Mouse (Mus musculus) kidney, postnatal 36 days (tissue): ENCODE measurements around the gene Clasrp.
A peak's percentile ranks its signal among the peaks of the same experiment; 100 is the strongest.

Experiments used
- DNase-seq, 2 experiments: peaks; one replicate each; pipeline ENCODE4 v3.0.0; 2021 to 2022; ENCODE audit warnings: mixed read lengths in 2 of 2

Gene Clasrp

DNA sequence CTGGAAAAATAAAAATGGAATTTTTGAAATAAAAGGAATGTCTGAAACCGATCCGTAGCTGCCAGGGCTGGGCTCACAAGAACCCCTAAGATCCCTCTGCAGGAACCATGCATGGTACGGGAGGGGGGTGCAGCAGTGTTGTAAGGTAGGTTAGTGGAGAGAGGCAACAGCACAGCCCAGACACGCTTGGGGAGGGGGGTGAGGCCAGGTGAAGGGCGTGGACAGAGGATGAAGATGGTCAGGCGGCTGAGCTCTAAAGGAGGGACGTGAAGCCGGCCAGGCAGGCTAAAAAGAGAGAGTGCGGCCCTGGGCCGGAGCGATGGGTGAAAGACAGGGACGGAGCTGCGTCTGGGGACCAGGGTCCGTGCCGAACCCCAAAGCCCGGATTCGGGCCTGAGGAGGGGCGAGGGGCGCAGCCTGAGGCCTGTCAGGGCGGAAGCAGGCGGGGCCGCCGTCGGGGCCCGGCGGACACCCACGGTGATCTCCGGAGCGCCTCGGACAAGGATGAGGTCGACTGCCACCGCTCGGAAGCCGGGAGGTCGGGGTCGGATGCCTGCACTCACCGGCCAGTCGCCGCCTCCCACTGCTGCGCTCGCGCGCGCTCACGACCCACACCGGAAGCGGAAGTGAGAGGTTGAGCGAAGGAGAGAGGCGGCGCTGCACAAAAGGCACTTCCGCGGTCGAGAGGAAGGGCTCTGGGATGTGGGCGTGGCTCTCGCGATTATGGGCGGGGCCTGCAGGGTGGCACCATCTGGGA lies at the start of gene Clasrp:
Gene Clasrp (minus strand): TSS at position 638 of the 757 bp plus-strand sequence.
- peak; percentile 97 to 99 for DNase-seq

DNA sequence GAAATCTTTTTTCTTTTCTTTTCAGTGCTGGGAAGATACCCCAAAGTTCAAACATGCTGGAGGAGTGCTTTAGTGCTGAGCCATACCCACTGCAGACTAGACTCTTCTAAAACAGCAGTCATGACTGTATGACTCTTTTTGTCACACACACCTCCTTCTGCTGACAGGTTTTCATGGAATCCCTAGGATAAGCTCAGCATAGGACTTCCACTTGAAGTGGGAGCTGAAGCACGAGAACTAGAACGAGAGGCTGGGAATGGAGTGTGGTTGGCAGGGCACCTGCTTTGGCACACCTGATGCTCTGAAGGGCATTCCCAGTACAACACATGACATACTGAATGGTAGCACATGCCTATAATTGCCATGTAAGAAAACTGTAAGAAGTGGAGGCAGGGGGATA lies 48.3 kb upstream of the Clasrp start:
- no peak for DNase-seq

DNA sequence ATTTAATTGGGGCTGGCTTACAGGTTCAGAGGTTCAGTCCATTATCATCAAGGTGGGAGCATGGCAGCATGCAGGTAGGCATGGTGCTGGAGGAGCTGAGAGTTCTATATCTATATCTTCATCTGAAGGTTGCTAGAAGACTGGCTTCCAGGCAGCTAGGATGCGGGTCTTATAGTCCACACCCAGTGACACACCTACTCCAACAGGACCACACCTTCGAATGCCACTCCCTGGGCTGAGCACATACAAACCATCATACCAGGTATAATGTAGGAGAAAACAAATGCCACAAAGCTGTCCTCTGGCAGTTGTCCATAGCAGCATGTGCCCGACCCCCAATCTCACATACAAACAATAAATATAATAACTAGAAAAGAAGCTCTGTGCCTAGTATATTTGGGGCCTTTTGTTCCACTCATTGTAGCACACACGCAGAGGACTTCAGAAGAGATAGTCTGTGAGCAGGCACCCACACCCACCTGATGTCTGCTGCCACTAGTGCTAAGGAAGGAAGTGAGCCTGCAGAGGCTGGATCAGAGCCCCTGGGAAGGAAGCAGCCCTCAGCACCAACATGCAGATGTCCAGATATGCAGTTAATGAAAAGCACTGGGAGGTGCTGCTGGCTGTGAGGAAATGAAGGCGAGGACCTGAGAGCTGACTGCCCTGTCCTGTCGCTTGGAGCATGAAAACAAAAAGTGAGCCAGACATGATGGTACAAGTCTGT lies 46.9 kb upstream of the Clasrp start:
- DNase-seq = peak; percentile 38 to 58

DNA sequence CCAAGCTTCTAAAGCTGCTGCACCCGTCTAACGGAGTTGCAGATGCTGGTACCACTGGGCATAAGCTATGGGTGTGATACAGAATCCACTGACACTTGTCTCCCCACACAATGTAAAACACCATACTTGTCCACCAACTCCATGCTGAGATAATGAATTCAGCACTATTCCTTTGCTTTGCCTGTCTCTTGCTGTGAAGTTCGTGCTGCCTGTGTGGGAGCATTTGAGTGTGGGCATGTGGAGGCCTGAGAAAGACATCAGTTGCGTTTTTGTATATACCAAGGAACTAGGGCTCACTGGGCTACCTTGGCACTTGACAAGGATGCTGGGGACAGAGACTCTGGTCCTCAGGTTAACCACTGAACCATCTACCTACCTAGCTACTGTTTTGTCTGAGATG lies 36.9 kb upstream of the Clasrp start:
- no peak for DNase-seq

DNA sequence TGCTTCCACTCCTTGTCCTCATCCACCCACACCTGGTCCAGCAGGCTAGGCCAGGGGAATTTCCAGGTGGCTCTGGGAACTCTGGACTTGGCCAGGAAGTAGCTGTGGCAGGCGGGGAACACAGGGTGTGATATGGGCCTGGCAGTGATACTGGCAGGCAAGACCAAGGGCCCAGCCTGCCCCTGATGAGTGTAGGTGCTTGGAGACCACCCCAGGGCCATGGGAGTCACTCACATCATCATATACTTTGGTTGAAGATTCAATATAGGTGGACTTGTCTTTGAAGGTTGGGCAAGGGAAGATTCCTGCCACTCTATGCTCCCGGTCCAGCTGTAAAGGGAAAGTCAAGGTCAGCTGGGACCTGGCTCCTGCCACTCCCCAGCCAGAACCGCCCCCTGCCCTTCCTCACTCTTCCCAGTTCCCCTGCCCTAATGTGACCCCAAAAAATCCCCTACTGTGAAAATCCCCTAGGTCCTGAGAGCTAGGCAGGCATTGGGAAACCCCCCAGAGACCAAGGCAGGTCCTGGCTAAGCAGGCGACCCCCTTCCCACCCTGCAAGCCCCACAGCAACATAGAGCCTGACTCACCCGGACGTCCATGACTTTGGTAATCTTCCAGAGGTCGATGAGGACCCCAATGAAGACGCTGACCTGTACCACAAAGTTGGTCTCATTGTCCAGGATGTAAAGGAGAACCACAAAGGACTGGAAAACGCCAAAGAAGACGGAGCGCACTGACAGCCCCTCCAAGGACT lies 31.0 kb upstream of the Clasrp start:
- no peak for DNase-seq

DNA sequence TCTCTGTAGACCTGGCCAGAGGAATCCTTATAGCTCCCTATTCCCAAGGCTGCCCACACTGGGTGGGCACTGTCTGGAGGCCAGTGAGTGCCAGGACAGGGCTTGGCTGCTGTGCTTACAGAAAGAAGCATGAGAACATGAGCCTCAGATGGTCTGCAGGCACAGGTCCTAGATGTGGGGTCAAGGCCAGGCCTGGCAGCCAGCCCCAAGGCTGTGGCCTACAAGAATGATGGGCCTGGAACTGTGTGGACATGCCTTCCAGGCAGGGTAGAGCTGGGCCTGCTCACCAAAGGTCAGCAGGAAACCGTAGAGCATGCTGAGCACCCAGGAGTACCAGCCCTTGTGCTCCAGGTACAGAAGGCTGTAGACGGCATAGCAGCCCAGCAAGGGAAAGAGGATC lies 30.3 kb upstream of the Clasrp start:
- DNase-seq = no peak

DNA sequence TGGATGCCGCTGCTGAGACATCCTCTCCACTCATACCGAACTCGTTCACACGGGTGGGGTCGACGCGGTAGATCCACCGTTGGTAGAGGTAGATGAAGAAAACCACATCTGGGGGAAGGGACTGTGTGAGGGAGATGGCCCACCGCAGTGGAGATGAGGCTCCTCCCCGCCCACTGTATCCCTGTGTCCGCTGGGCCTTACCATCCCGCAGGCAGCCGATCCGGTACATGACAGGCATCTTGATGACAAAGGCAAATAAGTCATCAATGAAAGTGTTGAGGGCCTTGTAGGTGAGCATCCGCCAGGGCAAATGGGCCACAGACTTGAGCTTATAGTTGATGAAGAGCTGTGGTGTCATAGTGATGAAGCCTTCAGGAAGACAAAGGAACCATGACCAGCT lies 29.6 kb upstream of the Clasrp start:
- no peak for DNase-seq

DNA sequence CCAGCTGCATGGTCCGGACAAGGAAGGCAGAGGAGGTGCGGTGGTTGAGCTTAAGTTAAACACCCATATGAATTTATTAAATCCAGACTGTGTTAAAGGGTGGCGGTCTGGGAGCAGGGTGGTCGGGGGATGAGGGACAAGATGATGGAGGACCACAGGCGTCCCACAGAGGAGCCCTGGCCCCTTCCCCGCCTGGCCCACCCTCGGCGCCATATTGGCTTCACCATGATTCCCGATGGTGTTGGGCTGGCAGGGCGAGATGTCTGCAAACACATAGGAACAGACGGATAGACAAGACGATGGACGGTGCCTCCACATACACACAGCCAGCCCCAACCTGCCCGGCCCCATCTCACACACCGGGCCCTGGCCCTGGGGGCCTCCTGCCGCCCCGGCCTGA lies 28.9 kb upstream of the Clasrp start:
- DNase-seq = no peak

DNA sequence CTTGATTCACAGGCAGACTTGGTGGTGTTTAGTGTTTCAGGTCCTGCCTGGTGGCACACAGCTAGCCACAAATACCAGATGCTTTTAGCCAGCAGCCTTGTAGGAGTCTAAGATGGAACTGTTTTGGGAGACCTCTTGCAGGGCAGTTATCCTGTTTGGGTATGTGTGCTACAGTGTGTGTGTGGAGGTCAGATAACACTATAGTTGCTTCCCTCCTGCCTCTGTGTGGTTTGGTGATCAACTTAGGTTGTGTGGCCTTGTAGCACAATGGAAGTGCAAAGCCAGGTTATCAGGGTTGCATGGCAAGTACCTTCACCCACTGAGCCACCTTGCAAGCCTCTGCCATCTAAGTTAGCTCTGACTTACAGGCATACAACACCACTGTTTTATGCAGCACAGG lies 28.4 kb upstream of the Clasrp start:
- DNase-seq = no peak

DNA sequence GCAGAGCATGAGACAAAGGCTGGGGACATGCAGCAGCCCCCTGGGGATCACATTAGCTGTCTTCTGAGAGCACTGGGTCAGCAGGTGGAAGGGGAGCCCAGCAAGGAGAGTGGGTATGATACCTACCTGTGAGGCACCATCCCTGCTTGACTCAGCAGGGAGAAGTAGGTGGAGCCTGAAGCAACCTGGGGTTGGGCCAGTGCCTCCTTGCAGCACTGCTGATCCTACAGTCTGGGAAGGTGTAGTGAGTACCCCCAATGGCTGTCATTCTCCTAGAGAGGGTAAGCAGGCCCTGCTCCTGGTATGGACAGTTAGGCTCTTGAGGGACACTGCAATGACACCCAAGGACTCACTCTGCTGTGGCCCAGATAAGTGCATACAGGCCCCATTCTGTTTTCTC lies 28.0 kb upstream of the Clasrp start:
- DNase-seq = no peak

DNA sequence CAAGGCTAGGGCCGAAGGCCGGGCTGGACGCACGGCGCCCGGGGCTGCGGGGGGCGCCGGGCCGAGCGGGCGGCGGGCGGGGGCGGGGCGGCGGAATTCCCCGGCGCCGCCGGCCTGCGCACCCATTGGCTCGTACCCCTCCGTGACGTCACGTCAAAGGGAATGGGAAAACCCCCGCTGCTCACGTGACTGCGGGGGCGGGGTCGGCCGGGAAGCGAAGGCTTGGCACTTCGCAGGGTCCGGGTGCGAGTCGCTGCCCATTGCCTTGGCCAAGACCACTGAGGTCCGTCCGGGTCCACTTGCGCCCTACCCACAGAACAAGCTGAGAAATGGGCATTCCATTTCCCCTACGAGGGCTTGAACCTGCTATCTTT lies 25.1 kb upstream of the Clasrp start, which contains the start of gene Relb:
Gene Relb (minus strand): TSS at position 78 of the 374 bp plus-strand sequence.
- DNase-seq = peak; percentile 92 to 97

DNA sequence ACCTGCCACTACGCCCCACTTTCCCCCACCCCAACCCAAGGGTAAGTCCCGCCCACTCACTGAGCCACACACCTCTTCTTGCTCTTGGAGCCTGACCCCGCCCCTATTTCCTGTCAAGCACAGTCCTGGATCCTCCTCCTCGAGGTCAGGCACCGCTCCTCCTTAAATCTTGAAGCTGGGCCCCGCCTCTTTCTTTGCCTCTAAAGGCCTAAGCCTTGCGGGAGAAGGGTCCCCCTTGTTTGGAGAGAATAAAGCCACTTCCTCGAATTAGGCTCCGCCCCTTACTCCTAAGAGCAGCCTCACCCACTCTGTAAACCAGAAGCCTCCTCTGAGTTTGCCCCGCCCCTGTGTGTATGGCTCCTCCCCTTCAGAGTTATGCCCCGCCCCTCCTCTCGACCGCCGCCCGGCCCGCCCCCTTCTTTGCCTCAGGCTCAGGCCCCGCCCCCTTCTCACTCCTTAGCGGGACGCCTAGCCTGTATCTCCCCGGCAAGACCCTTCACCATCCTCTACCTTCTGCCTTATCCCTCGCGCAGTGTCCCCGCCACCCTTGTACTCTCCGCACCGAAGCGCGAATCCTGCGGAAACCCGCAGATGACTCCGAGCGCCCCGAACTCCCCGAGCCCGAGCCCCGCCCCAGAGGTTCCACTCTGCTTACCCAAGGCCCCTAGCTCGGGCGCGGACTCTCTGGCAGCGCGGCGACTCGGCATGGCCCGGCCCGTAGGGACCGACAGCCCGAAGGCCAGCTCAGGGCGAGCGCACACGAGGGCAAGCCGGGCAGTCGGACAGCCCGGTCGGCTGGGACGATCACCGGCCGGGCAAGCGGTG lies 24.5 kb upstream of the Clasrp start:
- DNase-seq = peak; percentile 98 to 99

DNA sequence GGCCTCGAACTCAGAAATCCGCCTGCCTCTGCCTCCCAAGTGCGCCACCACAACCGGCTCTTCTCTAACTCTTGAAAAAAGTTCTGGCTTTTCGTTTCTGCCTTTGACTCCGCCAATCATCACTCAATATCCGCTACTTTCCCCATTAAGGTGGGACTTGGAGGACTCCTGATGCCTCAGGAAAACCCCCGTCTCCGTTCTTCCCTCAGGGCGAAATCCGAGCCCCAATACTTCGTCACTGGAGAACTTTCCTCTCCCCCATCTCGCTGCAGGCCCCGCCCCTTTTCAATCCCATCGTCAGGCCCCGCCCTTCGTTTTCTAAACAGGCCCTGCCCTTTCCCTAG lies 23.9 kb upstream of the Clasrp start:
- no peak for DNase-seq

DNA sequence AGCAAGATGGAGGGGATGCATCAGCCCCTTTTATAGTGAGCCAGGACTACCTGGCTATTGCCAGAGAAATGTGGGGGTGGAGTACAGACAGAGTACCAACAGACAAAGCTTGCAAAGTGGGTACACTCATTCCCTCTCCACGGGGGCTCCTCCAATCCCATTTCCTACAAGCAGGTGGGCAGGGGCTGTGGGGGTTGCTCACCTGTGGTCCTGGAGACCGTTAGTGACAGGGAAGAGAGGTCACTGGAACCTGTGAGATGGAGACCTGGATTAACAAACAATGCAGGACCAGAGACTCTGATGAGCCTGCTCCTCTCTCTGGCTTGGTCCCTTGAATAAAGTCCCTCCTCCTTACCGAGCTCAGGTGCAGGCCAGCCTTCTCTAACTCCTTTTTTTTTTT lies 23.4 kb upstream of the Clasrp start:
- no peak for DNase-seq

DNA sequence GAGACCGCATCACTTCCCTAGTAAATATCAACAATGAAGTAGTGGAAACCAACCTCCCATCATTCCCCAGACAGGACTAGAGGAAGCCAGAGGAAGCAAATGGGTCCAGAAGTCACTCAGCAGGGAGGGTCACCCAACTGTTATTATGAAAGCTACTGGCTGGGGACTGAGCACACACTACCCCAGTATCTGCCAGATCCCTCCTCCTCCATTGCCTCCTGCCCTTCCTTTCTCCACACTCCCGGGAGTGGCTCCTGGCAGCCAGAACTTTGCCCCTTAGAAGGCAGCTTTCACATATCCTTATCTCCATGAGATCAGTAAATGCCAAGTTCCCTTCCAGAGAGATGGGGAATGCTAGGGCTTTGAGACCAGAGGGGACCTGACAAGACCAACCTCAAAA lies 19.1 kb upstream of the Clasrp start:
- DNase-seq = no peak

DNA sequence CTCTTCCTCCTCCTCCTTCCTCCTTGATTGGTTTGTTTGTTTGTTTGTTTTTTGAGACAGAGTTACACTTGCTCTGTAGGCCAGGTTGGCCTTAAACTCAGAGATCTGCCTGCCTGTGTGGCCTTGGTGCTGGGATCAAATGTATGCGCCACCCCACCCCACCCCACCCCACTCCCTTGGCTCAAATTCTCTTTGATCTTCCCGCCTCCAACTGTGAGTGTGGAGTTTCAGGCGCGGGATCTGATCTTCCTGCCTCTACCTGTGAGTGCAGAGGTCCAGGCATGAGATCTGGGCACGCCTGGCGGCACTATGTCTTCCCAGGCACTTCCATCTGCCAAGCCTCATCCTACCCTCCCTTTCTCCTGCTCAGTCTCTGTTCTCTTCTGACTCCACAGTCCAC lies 18.0 kb upstream of the Clasrp start:
- DNase-seq = no peak

DNA sequence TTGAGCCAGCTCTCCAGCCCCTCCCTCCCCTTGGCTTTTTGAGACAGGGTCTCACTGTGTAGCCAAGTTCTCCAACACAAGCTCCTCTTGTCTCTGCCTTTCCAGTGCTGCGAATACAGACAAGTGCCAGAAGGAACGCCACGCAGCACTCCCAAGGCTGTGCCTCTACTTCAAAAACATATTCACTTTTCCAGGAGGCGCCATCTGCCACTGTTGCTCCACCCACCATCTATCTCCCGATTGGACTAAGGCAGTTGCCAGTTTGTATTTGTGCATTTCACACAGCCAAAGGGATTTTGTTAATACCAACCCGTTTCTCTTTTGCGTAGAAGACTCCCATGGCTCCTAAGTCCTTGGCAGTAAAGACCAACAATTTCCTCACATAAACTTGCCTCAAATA lies 16.5 kb upstream of the Clasrp start:
- no peak for DNase-seq

DNA sequence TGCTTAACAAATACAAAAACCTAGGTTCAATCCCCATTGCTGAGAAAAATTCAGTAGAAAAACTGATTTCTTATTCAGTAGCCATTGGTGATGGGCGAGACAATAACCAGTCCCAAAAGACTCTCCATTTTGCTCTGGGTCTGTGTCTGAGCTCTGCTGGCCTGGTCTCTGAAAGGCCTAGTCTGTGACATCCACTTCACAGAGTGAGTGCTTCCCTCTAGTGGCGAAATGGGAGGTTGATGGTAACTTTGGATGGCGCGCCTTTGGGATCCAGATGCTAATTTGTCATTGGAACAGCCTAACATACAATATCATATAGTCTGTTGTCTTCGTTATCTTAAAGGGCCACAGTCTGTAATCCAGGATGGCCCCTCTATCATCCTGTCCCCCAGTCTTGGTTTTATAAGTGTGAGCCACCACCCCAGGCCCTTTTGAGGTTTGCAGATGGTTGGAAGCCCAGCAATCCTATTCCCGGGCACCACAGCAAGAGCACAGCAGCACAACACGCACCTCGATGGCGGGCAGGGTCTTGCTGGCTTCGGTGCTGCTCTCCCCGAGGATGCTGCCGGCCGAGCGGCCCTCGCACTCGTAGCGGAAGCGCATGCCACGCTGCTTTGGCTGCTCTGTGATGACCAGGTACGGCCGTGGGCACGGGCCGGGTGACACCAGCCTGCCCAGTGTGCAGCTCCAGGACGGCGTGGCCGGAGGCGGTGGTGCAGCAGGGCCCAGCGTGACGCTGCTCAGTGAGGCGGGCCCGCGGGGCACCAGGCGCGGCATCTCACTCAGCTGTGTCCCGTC lies 14.9 kb upstream of the Clasrp start:
- peak; percentile 80 to 88 for DNase-seq

DNA sequence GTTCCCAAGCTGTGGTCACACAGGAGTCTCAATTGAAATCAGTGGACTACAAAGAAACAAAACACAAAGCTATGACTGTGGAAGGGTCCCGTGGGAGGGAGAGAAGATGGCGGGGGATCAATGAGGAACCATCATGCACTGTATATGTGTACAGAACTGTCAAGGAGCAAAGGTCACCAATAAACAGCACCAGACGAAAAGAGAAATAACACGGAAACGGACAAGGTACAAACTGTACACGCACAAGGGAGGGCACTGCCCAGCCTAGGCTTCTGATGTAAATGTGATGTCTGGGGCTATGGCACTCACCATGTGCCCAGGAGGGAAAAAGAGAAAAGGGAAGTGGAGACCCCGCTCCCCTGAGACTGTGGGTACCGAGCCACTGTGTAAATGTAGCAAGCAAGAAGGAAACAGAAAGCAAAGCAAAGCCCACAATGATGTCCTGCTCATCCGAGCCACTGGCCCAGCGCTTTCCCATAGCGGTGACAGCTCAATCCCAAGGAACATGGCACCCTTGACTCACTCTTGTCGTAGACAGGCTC lies 10.8 kb upstream of the Clasrp start:
- no peak for DNase-seq

DNA sequence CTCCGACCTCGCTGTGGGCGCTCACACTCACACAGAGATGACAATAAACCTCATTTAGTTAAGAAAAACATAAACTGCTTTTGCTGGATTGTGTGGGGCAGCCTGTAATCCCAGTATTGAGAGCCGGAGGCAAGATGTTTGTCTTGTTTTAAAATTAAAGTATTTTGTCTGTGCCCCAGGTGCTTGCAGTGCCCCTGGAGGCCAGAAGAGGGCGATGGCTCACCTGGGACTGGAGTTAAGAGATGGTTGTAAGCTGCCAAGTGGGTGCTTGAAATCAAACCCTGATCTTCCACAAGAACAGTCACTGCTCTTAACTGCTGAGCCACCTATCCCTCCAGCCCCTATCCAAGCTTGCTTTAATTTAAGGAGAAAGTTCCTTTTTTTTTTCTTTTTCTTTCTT lies 6.7 kb upstream of the Clasrp start:
- no peak for DNase-seq

DNA sequence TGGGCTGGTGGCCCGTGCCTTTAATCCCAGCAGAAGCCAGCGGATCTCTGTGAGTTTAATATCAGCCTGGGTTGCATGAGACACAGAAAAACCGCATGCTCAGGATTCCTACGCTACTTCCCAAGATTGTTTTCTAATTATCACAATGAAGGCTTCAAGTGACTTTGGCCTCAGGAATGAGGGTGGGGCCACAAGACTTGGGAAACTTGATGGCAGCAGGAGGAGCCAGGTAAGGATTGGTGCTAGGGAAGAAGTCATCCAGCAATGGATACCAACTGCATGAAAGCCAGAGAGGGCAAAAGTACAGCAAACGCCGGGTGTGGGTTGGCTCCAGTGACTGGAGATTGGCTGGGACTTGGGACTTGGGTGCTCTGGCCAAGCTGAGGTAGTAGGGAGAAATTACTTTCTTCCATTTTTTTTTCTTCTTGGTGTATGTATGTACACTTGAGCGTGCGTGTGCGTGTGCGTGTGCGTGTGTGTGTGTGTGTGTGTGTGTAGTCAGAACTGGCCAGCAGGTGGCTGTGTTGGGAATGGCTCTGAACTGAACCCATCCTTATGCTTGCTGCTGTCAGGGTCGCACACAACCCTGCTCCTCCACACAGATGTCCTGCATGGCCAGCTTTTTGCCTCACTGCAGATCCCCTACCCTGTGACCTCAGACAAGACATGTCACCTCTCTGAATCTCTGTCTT lies 5.5 kb upstream of the Clasrp start:
- peak; percentile 38 to 41 for DNase-seq
